Mouse (Mus musculus): Measurements from ENCODE around the gene Olfr1346. TPM values are rescaled to one million over a fixed set of nuclear protein-coding genes. Genes with fewer than 3 reads are reported as not detected.
"Not testable (repeated sequence)": the region's sequence is repeated elsewhere in the genome, so short reads cannot be mapped to it uniquely, and the experiment has no call there.

Olfr1346 gene
- not detected in 2 replicates for polyA plus RNA-seq (2012; rRNA removed)

- Histone ChIP-seq H3K4me1 (ENCODE audit: control insufficient read depth, insufficient read depth, low read length) (no peaks in the 10 kb centered on the region), H3K27ac (ENCODE audit: insufficient read depth, low read length) (no peak within 1 kb of the TSS), H3K4me3 (ENCODE audit: insufficient read depth, low read length) (no peak within 1 kb of the TSS)
- TF ChIP-seq POLR2A (IDR thresholded peaks at IDR 0.05; ENCODE audit: extremely low read depth, insufficient read depth, low read length) (no peak), CTCF (IDR thresholded peaks at IDR 0.05; ENCODE audit: extremely low read depth, insufficient read depth, low read length) (no peak)
Observed at GRCm38 (mm10) chr7:6466951-6467350, at the start of gene Olfr1346. Gene Olfr1346, plus strand, starts transcription at chr7:6467101.

- Histone ChIP-seq H3K4me1 (ENCODE audit: control insufficient read depth, insufficient read depth, low read length) (no peaks in the 10 kb centered on the region), H3K27ac (ENCODE audit: insufficient read depth, low read length) (no peak overlapping the region), H3K4me3 (ENCODE audit: insufficient read depth, low read length) (no peak overlapping the region)
- no peak for TF ChIP-seq POLR2A (IDR thresholded peaks at IDR 0.05; ENCODE audit: extremely low read depth, insufficient read depth, low read length)
- no peak for TF ChIP-seq CTCF (IDR thresholded peaks at IDR 0.05; ENCODE audit: extremely low read depth, insufficient read depth, low read length)
Observed at GRCm38 (mm10) chr7:6419894-6420293, 47.0 kb upstream of the Olfr1346 start.

GRCm38 (mm10) chr7:6429381-6429780 lies 37.5 kb upstream of the Olfr1346 start:
- H3K4me3 ChIP-seq (ENCODE audit: insufficient read depth, low read length) = no peak overlapping the region
- TF ChIP-seq CTCF (IDR thresholded peaks at IDR 0.05; ENCODE audit: extremely low read depth, insufficient read depth, low read length) (no peak), POLR2A (IDR thresholded peaks at IDR 0.05; ENCODE audit: extremely low read depth, insufficient read depth, low read length) (no peak)
- H3K27ac ChIP-seq (ENCODE audit: insufficient read depth, low read length) = no peak overlapping the region
- H3K4me1 ChIP-seq (ENCODE audit: control insufficient read depth, insufficient read depth, low read length) = no peaks in the 10 kb centered on the region

- Histone ChIP-seq H3K4me3 (ENCODE audit: insufficient read depth, low read length) (no peak overlapping the region), H3K4me1 (ENCODE audit: control insufficient read depth, insufficient read depth, low read length) (no peaks in the 10 kb centered on the region), H3K27ac (ENCODE audit: insufficient read depth, low read length) (no peak overlapping the region)
- TF ChIP-seq POLR2A (IDR thresholded peaks at IDR 0.05; ENCODE audit: extremely low read depth, insufficient read depth, low read length) (no peak), CTCF (IDR thresholded peaks at IDR 0.05; ENCODE audit: extremely low read depth, insufficient read depth, low read length) (peak; percentile 44)
Observed at GRCm38 (mm10) chr7:6430342-6430741, 36.6 kb upstream of the Olfr1346 start.

DNA sequence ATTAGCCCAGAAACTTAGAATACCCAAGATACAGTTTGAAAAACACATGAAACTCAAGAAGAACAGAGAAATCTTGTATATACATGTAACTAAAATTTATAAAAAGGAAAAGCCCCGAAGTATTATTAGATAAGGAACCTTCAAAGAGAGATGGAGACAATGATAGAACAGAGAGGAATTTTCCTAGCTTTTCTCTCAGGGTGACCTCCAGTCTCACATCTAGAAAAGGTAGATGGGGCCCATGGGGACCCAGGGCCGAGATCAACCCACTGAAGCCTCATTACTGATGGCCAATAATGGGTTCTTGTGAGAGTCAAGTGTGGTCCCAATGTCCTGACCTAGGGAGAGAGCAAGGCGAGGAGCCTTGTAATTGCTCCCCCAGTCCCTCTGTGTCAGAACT lies 28.5 kb upstream of the Olfr1346 start, which contains the start of gene Olfr1344:
Olfr1344 (plus strand) TSS at position 301 of the 400 bp plus-strand sequence.
- TF ChIP-seq POLR2A (IDR thresholded peaks at IDR 0.05; ENCODE audit: extremely low read depth, insufficient read depth, low read length) (no peak), CTCF (IDR thresholded peaks at IDR 0.05; ENCODE audit: extremely low read depth, insufficient read depth, low read length) (no peak)
- no peak within 1 kb of the TSS for H3K4me3 ChIP-seq (ENCODE audit: insufficient read depth, low read length)
- H3K4me1 ChIP-seq (ENCODE audit: control insufficient read depth, insufficient read depth, low read length) = no peaks in the 10 kb centered on the region
- H3K27ac ChIP-seq (ENCODE audit: insufficient read depth, low read length) = no peak within 1 kb of the TSS

- Histone ChIP-seq H3K4me3 (ENCODE audit: insufficient read depth, low read length) (no peak overlapping the region), H3K4me1 (ENCODE audit: control insufficient read depth, insufficient read depth, low read length) (no peaks in the 10 kb centered on the region), H3K27ac (ENCODE audit: insufficient read depth, low read length) (no peak overlapping the region)
- no peak for TF ChIP-seq POLR2A (IDR thresholded peaks at IDR 0.05; ENCODE audit: extremely low read depth, insufficient read depth, low read length)
- TF ChIP-seq CTCF (IDR thresholded peaks at IDR 0.05; ENCODE audit: extremely low read depth, insufficient read depth, low read length) = no peak
Observed at GRCm38 (mm10) chr7:6441173-6441572, 25.7 kb upstream of the Olfr1346 start.

GRCm38 (mm10) chr7:6447771-6448170 lies 19.1 kb upstream of the Olfr1346 start:
- no peak overlapping the region for H3K4me3 ChIP-seq (ENCODE audit: insufficient read depth, low read length)
- no peak for TF ChIP-seq POLR2A (IDR thresholded peaks at IDR 0.05; ENCODE audit: extremely low read depth, insufficient read depth, low read length)
- no peak for TF ChIP-seq CTCF (IDR thresholded peaks at IDR 0.05; ENCODE audit: extremely low read depth, insufficient read depth, low read length)
- no peak overlapping the region for H3K27ac ChIP-seq (ENCODE audit: insufficient read depth, low read length)
- H3K4me1 ChIP-seq (ENCODE audit: control insufficient read depth, insufficient read depth, low read length) = no peaks in the 10 kb centered on the region

DNA sequence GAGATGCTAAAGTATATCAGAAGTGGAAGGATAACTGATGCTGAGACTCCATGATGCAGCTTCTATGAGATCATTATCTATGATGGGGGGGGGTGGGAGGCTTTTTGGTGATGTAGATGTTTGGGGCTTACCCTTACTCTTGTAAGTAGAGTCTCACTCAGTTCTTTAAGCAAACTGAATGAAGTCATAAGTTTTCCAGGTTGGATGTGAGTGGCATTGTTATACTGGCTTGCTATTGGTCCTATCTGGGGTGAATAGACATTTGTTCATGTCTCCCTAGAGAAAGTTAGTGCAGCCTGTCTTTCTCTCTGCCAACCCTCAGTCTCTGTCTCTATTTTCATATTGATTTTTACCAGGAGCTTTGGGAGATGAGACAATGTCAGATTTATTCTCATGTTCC lies 11.0 kb upstream of the Olfr1346 start, which contains the start of gene Olfr1336:
Olfr1336 (plus strand) TSS at position 301 of the 400 bp plus-strand sequence.
- Histone ChIP-seq H3K27ac (ENCODE audit: insufficient read depth, low read length) (no peak within 1 kb of the TSS), H3K4me1 (ENCODE audit: control insufficient read depth, insufficient read depth, low read length) (no peaks in the 10 kb centered on the region), H3K4me3 (ENCODE audit: insufficient read depth, low read length) (no peak within 1 kb of the TSS)
- no peak for TF ChIP-seq POLR2A (IDR thresholded peaks at IDR 0.05; ENCODE audit: extremely low read depth, insufficient read depth, low read length)

DNA sequence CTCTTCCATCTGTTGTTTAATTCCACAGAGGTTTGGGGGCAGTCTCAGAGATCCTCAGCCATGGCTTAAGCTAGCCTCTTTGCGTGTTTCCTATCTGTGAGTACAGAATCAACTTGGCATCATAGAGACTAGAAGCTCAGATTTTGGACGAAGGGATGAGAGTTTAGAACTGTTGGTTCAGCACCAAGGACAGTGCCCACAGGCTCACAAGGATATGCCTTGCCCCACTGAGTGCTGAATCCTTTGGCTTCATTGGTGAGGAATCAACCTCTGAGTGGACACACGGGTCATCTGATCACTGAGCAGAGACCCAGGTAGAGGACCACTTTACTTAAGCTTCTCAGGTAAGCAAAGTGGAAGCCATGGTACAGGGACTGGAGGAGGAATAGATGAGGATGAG lies 10.5 kb upstream of the Olfr1346 start:
- Histone ChIP-seq H3K27ac (ENCODE audit: insufficient read depth, low read length) (no peak overlapping the region), H3K4me1 (ENCODE audit: control insufficient read depth, insufficient read depth, low read length) (no peaks in the 10 kb centered on the region), H3K4me3 (ENCODE audit: insufficient read depth, low read length) (no peak overlapping the region)
- no peak for TF ChIP-seq CTCF (IDR thresholded peaks at IDR 0.05; ENCODE audit: extremely low read depth, insufficient read depth, low read length)
- no peak for TF ChIP-seq POLR2A (IDR thresholded peaks at IDR 0.05; ENCODE audit: extremely low read depth, insufficient read depth, low read length)

GRCm38 (mm10) chr7:6477633-6478032 lies 10.7 kb downstream of the Olfr1346 start:
- H3K4me1 ChIP-seq (ENCODE audit: control insufficient read depth, insufficient read depth, low read length); H3K4me3 ChIP-seq (ENCODE audit: insufficient read depth, low read length); H3K27ac ChIP-seq (ENCODE audit: insufficient read depth, low read length): not testable (repeated sequence)

GRCm38 (mm10) chr7:6486841-6487240 lies 19.9 kb downstream of the Olfr1346 start, which contains the start of gene Olfr5:
Gene Olfr5, minus strand, starts transcription at chr7:6486941.
- TF ChIP-seq CTCF (IDR thresholded peaks at IDR 0.05; ENCODE audit: extremely low read depth, insufficient read depth, low read length) = no peak
- no peak for TF ChIP-seq POLR2A (IDR thresholded peaks at IDR 0.05; ENCODE audit: extremely low read depth, insufficient read depth, low read length)
- no peak within 1 kb of the TSS for H3K27ac ChIP-seq (ENCODE audit: insufficient read depth, low read length)
- H3K4me3 ChIP-seq (ENCODE audit: insufficient read depth, low read length) = no peak within 1 kb of the TSS
- H3K4me1 ChIP-seq (ENCODE audit: control insufficient read depth, insufficient read depth, low read length) = no peaks in the 10 kb centered on the region
